Mouse (Mus musculus): ENCODE measurements around the gene Gm11444. TPM values are rescaled to one million over a fixed set of nuclear protein-coding genes. Genes with fewer than 3 reads are reported as not detected.

Gene Gm11444
- polyA plus RNA-seq, 2 experiments: not detected

DNA sequence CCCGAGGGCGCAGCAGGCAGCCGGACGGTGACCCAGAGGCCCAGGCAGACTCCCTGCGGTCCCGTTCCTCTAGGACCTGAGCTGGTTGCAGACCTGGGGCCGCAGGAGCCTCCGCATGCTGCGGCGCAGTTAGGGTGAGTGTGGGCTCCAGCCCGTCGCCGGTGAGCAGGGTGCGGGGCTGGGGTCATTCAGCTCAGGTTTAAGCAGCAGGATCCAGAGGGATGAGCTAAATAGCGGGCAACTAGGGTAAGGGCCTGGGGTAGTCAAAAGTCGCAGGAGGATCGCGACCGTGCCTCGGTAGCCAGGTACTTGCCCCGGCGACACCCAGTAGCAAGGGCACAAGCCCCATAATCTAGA is 36.3 kb upstream of the Gm11444 start:
- Histone ChIP-seq H3K9ac (replicated peaks) (no peak overlapping the region), H3K27me3 (ENCODE audit: control insufficient read depth, insufficient read depth, low read length) (peaks cover 71% of the 10 kb centered on the region)
- 6% methylated on average over 22 of the region's 22 CpGs for WGBS (ENCODE audit: insufficient replicate concordance)

DNA sequence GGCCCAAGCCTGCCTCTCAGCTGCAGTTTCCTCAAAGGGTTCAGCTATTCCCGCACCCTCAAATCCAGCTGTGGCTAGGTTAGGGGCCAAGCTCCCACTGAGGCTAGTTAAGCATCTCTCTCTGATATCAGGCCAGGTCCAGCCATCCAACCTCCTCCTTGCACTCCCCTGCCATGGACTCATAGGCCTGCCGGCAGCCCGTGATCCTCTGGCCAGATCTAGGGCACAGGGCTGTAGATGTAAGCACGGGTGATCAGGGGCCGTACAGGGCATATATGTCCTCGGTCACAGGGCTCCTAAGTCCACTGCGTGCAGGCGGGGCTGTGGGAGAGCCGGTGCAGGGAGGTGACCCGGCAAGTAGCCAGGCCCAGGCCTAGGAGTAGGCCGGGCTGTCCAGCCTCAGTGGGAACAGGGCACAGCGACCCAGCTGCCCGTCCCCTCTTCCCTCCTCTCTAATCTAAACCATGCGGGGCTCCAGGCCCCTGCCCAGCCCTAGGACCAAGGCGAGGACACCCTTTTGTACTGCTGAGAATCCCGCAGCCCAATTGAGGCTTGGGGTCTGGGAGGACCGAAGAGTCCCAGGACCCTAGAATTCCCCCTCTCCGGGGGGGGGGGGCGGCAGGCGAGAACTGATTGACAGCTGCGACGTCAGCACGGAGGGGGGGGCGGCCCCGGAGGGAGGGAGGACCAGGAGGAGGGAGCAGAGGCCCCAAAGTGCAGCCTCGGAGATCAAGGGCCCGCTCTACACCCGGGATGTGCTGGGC is 35.7 kb upstream of the Gm11444 start, which contains the start of gene Tbx4:
Tbx4 (plus strand) TSS at position 758 of the 764 bp plus-strand sequence.
- no peak within 1 kb of the TSS for H3K27ac ChIP-seq
- no peak for ATAC-seq (ENCODE audit: insufficient read depth)
- H3K27me3 ChIP-seq (ENCODE audit: control insufficient read depth, insufficient read depth, low read length): peaks cover 66% of the 10 kb centered on the region
- TF ChIP-seq EP300 (IDR thresholded peaks at IDR 0.05; ENCODE audit: low read depth) (no peak), CTCF (IDR thresholded peaks at IDR 0.05; ENCODE audit: low read depth) (no peak)
- H3K36me3 ChIP-seq (replicated peaks; ENCODE audit: control insufficient read depth, insufficient read depth, low read depth): no peaks in the 10 kb centered on the region
- no peaks in the 10 kb centered on the region for H3K4me1 ChIP-seq (replicated peaks; ENCODE audit: control insufficient read depth in 2 of 2, insufficient read depth in 2 of 2, low read length in 1 of 2)
- H3K9ac ChIP-seq (replicated peaks): no peak within 1 kb of the TSS
- H3K4me2 ChIP-seq (ENCODE audit: low read depth): no peak within 1 kb of the TSS
- DNase-seq (ENCODE audit: low read depth in 3 of 3, low spot score in 3 of 3): no peak
- no peak within 1 kb of the TSS for H3K4me3 ChIP-seq (ENCODE audit: insufficient read depth in 1 of 2, low read depth in 2 of 2, low read length in 2 of 2)
- WGBS (ENCODE audit: insufficient replicate concordance): 25% methylated on average over 21 of the region's 28 CpGs
- H3K9me3 ChIP-seq (ENCODE audit: control insufficient read depth, low read length): no peaks in the 10 kb centered on the region

More for the DNA sequence above, 36.3 kb upstream of the Gm11444 start:
- Histone ChIP-seq H3K9me3 (ENCODE audit: control insufficient read depth, low read length) (no peaks in the 10 kb centered on the region), H3K4me3 (ENCODE audit: insufficient read depth in 1 of 2, low read depth in 2 of 2, low read length in 2 of 2) (no peak overlapping the region), H3K4me1 (replicated peaks; ENCODE audit: control insufficient read depth in 2 of 2, insufficient read depth in 2 of 2, low read length in 1 of 2) (no peaks in the 10 kb centered on the region), H3K27ac (no peak overlapping the region), H3K4me2 (ENCODE audit: low read depth) (no peak overlapping the region), H3K36me3 (replicated peaks; ENCODE audit: control insufficient read depth, insufficient read depth, low read depth) (no peaks in the 10 kb centered on the region)
- TF ChIP-seq EP300 (IDR thresholded peaks at IDR 0.05; ENCODE audit: low read depth) (no peak), CTCF (IDR thresholded peaks at IDR 0.05; ENCODE audit: low read depth) (no peak)
- no peak for ATAC-seq (ENCODE audit: insufficient read depth)
- no peak for DNase-seq (ENCODE audit: low read depth in 3 of 3, low spot score in 3 of 3)

DNA sequence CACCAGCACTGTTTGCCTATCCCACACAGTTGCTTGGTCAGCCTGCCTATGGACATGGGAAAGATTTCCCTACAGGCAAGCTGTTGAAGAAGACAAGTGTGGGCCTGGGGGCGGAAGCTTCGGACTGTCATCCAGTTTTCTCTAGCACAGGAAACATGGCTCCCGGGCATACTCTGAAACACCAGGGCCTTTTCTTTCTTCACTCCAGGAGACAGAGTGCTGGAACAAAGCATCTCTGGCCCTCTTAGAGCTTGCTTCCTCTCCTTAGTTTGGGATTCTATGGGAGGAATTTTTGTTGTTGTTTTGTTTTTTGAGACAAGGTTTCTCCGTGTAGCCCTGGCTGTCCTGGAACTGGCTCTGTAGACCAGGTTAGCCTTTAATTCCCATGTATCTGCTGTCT is 34.4 kb upstream of the Gm11444 start:
- H3K4me1 ChIP-seq (replicated peaks; ENCODE audit: control insufficient read depth in 2 of 2, insufficient read depth in 2 of 2, low read length in 1 of 2): no peaks in the 10 kb centered on the region
- no peak overlapping the region for H3K4me3 ChIP-seq (ENCODE audit: insufficient read depth in 1 of 2, low read depth in 2 of 2, low read length in 2 of 2)
- no peak overlapping the region for H3K4me2 ChIP-seq (ENCODE audit: low read depth)
- H3K9me3 ChIP-seq (ENCODE audit: control insufficient read depth, low read length): no peaks in the 10 kb centered on the region
- DNase-seq (ENCODE audit: low read depth in 3 of 3, low spot score in 3 of 3) (no peak), ATAC-seq (ENCODE audit: insufficient read depth) (no peak)
- 65% methylated on average over 4 of the region's 4 CpGs for WGBS (ENCODE audit: insufficient replicate concordance)
- H3K27ac ChIP-seq: no peak overlapping the region
- no peaks in the 10 kb centered on the region for H3K36me3 ChIP-seq (replicated peaks; ENCODE audit: control insufficient read depth, insufficient read depth, low read depth)
- H3K9ac ChIP-seq (replicated peaks): no peak overlapping the region
- no peak for TF ChIP-seq EP300 (IDR thresholded peaks at IDR 0.05; ENCODE audit: low read depth)
- no peak for TF ChIP-seq CTCF (IDR thresholded peaks at IDR 0.05; ENCODE audit: low read depth)
- H3K27me3 ChIP-seq (ENCODE audit: control insufficient read depth, insufficient read depth, low read length): peaks cover 55% of the 10 kb centered on the region

DNA sequence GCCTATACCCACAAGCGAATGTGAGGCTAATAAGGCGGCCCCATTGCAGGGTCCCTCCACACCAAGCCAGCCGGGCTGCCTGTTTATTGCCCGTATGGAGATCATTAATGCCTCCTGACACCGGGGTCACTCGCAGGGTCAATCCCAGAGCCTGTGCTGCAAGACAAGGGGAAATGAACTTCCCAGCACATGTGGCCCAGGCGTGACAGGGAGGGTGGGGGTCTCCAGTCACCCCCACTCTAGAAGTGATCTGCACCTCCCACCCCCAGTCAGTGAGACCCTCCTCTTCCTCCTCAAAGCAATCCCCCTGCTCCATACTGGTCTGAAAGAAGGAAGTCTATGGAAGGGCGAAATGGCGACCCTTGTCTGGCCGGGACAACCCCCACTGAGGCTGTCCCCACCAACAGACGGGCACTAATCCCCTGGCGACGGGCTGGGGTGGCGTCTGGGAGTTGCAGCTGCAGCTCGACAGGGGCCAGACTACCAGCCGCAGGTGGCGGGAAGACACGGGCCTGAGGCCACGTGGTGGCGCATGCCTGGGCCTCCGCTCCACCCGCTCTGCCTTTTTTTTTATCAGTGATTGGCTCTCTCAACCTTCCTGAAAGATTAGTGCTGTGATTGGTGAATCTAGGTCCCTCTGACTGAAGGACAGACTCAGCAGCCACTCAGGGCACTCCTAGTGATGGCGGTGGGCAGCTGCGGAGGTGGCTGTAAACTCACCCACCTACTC is 26.1 kb upstream of the Gm11444 start:
- Histone ChIP-seq H3K4me2 (ENCODE audit: low read depth) (no peak overlapping the region), H3K4me1 (replicated peaks; ENCODE audit: control insufficient read depth in 2 of 2, insufficient read depth in 2 of 2, low read length in 1 of 2) (no peaks in the 10 kb centered on the region), H3K27ac (no peak overlapping the region), H3K27me3 (ENCODE audit: control insufficient read depth, insufficient read depth, low read length) (peaks cover 6% of the 10 kb centered on the region), H3K36me3 (replicated peaks; ENCODE audit: control insufficient read depth, insufficient read depth, low read depth) (no peaks in the 10 kb centered on the region), H3K4me3 (ENCODE audit: insufficient read depth in 1 of 2, low read depth in 2 of 2, low read length in 2 of 2) (no peak overlapping the region), H3K9ac (replicated peaks) (no peak overlapping the region), H3K9me3 (ENCODE audit: control insufficient read depth, low read length) (no peaks in the 10 kb centered on the region)
- no peak for TF ChIP-seq CTCF (IDR thresholded peaks at IDR 0.05; ENCODE audit: low read depth)
- TF ChIP-seq EP300 (IDR thresholded peaks at IDR 0.05; ENCODE audit: low read depth): no peak
- DNase-seq (ENCODE audit: low read depth in 3 of 3, low spot score in 3 of 3) (no peak), ATAC-seq (ENCODE audit: insufficient read depth) (no peak)
- 65% methylated on average over 24 of the region's 24 CpGs for WGBS (ENCODE audit: insufficient replicate concordance)

DNA sequence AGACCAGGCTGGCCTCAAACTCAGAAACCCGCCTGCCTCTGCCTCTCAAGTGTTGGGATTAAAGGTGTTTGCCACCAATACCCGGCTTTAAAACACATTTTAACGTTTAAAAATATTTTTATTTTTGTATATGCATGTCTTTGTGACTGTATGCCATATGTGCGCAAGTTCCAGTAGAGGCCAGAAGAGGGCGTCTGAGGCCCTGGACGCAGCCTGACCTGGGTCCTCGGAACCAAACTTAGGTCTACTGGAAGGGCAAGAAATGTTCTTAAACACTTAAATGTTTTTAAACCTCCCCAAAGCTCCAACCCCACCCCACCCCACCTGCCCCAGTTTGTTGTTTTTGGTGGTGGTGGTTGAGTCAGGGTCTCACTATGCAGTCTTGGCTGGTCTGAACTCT is 14.2 kb upstream of the Gm11444 start:
- DNase-seq (ENCODE audit: low read depth in 3 of 3, low spot score in 3 of 3) (no peak), ATAC-seq (ENCODE audit: insufficient read depth) (no peak)
- no peaks in the 10 kb centered on the region for H3K4me1 ChIP-seq (replicated peaks; ENCODE audit: control insufficient read depth in 2 of 2, insufficient read depth in 2 of 2, low read length in 1 of 2)
- TF ChIP-seq EP300 (IDR thresholded peaks at IDR 0.05; ENCODE audit: low read depth) (no peak), CTCF (IDR thresholded peaks at IDR 0.05; ENCODE audit: low read depth) (peak; percentile 66)
- H3K27ac ChIP-seq: no peak overlapping the region
- no peaks in the 10 kb centered on the region for H3K9me3 ChIP-seq (ENCODE audit: control insufficient read depth, low read length)
- H3K4me3 ChIP-seq (ENCODE audit: insufficient read depth in 1 of 2, low read depth in 2 of 2, low read length in 2 of 2): no peak overlapping the region
- H3K4me2 ChIP-seq (ENCODE audit: low read depth): no peak overlapping the region
- no peaks in the 10 kb centered on the region for H3K36me3 ChIP-seq (replicated peaks; ENCODE audit: control insufficient read depth, insufficient read depth, low read depth)
- no peak overlapping the region for H3K9ac ChIP-seq (replicated peaks)
- 25% methylated on average over 7 of the region's 7 CpGs for WGBS (ENCODE audit: insufficient replicate concordance)
- no peaks in the 10 kb centered on the region for H3K27me3 ChIP-seq (ENCODE audit: control insufficient read depth, insufficient read depth, low read length)
